Mouse (Mus musculus) testis, adult 2 months (tissue): ENCODE measurements around the gene Lrwd1. TPM values are rescaled to one million over a fixed set of nuclear protein-coding genes. Genes with fewer than 3 reads are reported as not detected.
"Not testable (repeated sequence)": the region's sequence is repeated elsewhere in the genome, so short reads cannot be mapped to it uniquely, and the experiment has no call there.

Source experiments
- H3K27ac ChIP-seq: fragments of 200-500 bp; 2 replicates; pipeline ENCODE4 v1.5.1; 2012; ENCODE audit warnings: low read depth, low read length; ENCODE audit not compliant: control insufficient read depth, insufficient read depth
- H3K27me3 ChIP-seq: fragments of 200-500 bp; 2 replicates; pipeline ENCODE4 v1.6.1; 2012; ENCODE audit warnings: mild to moderate bottlenecking, low read length, moderate library complexity; ENCODE audit not compliant: control insufficient read depth, insufficient read depth
- H3K36me3 ChIP-seq: fragments of 200-500 bp; 2 replicates; pipeline ENCODE4 v1.6.1; 2012; ENCODE audit warnings: mild to moderate bottlenecking, low read length; ENCODE audit not compliant: control insufficient read depth, insufficient read depth
- H3K4me1 ChIP-seq: fragments of 200-500 bp; 2 replicates; pipeline ENCODE4 v1.6.1; 2012; ENCODE audit warnings: low read length; ENCODE audit not compliant: control insufficient read depth, insufficient read depth
- H3K4me3 ChIP-seq: fragments of 200-500 bp; 2 replicates; pipeline ENCODE4 v1.5.1; 2012; ENCODE audit warnings: low read depth, mild to moderate bottlenecking, low read length, moderate library complexity, mixed read lengths; ENCODE audit not compliant: control insufficient read depth
- CTCF ChIP-seq: fragments of 200-500 bp; IDR thresholded peaks from 2 replicates; pipeline ENCODE4 v1.5.1; 2012; ENCODE audit warnings: low read depth, mild to moderate bottlenecking, inconsistent platforms, low read length, moderate library complexity; ENCODE audit not compliant: control insufficient read depth, insufficient read depth, insufficient replicate concordance
- POLR2A ChIP-seq: fragments of 200-500 bp; IDR thresholded peaks from 2 replicates; pipeline ENCODE4 v1.6.1; 2012; ENCODE audit warnings: low read depth, mild to moderate bottlenecking, inconsistent platforms, low read length, moderate library complexity; ENCODE audit not compliant: control insufficient read depth
- polyA plus RNA-seq: library from polyadenylated mRNA; depleted of rRNA; stranded (reverse); fragments of >200 nt; gene quantifications from 2 replicates; pipeline ENCODE4 v1.2.3, GENCODE M21; 2012

The Lrwd1 gene
- polyA plus RNA-seq, 1 experiment: 271 TPM

GRCm38 (mm10) chr5:136165246-136165645, 29.4 kb upstream of the Lrwd1 start:
- no peaks in the 10 kb centered on the region for H3K36me3 ChIP-seq
- H3K27me3 ChIP-seq: no peaks in the 10 kb centered on the region
- H3K4me1 ChIP-seq: peaks cover 8% of the 10 kb centered on the region
- no peak overlapping the region for H3K4me3 ChIP-seq
- TF ChIP-seq CTCF (no peak), POLR2A (no peak)
- H3K27ac ChIP-seq: no peak overlapping the region

DNA sequence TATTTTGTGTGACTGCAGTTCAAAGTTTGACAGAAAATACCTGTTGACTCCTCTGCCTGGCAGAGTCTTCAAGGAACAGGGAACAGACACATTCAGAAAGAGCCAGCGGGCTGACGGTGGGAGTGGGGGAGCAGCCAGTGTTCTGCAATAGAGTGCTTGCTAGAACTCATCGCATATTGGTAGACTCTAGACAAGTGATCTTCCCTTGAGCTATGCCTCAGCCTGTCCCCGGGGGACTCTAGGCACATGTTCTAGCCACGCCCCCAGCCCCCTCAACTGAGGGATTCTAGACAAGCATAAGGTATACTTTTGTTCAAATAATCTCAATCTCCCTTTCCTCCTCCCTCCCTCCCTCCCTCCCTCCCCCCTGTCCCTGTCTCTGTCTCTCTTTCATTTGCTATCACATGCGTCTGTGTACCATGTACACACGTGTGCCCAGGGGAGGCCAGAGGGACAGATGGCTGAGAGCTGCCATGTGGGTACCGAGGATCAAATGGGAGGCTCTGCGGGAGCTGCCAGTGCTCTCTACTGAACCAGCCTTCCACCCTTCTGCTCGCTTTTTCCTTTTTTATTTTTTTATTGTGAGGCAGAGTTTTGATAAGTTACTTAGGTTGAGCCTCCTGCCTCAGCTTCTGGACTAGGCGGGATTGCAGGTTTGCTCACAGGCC, 28.1 kb upstream of the Lrwd1 start:
- no peak overlapping the region for H3K27ac ChIP-seq
- H3K27me3 ChIP-seq: no peaks in the 10 kb centered on the region
- H3K4me1 ChIP-seq: no peaks in the 10 kb centered on the region
- TF ChIP-seq POLR2A (no peak), CTCF (no peak)
- no peak overlapping the region for H3K4me3 ChIP-seq
- no peaks in the 10 kb centered on the region for H3K36me3 ChIP-seq

DNA sequence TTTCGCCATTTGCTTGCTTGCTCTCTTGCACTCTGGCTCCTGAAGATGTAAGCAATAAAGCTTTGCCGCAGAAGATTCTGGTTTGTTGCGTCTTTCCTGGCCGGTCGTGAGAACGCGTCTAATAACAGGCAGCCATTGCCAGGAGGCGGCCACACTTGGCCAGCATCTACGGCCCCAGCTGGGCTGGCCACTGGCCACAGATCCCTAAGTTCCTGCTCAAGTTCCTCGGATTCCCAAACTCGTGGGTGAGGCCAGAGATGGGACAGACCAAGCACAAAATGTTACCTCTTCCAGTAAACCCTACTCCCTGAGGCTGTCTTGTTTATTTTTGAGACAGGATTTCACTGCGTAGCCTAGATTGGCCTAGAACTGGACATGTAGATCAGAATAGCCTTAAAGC, 24.2 kb upstream of the Lrwd1 start:
- not testable (repeated sequence) for H3K4me3 ChIP-seq, H3K27me3 ChIP-seq, H3K4me1 ChIP-seq, H3K27ac ChIP-seq, H3K36me3 ChIP-seq

DNA sequence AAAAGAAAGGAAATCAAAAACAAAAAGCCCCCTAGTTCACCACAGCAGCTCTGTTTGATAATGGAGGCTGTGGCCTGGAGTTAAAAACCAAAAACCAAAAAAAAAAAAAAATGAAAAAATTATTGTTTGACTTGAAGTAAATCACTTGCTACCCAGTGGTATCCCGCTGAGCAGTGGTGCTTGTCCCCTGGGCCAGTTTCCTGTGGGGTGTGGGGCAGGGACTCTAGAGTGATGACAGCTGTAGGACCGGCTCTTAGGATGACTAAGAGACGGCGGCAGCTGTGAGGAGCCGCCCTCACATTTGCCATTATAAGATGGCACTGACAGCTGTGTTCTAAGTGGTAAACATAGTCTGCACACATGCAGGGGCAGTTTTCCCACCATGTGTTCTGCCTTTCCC, 19.5 kb upstream of the Lrwd1 start:
- Histone ChIP-seq H3K4me1 (peaks cover 4% of the 10 kb centered on the region), H3K27me3 (no peaks in the 10 kb centered on the region), H3K36me3 (no peaks in the 10 kb centered on the region), H3K27ac (no peak overlapping the region), H3K4me3 (no peak overlapping the region)
- TF ChIP-seq POLR2A: no peak
- TF ChIP-seq CTCF: no peak

- H3K36me3 ChIP-seq: no peaks in the 10 kb centered on the region
- peaks cover 4% of the 10 kb centered on the region for H3K4me1 ChIP-seq
- no peaks in the 10 kb centered on the region for H3K27me3 ChIP-seq
- no peak overlapping the region for H3K4me3 ChIP-seq
- H3K27ac ChIP-seq: no peak overlapping the region; the same call in 1 of the 2 replicates
- TF ChIP-seq POLR2A: no peak
- no peak for TF ChIP-seq CTCF
Measured at GRCm38 (mm10) chr5:136152365-136152764, 16.5 kb upstream of the Lrwd1 start.

GRCm38 (mm10) chr5:136149134-136149576, 13.3 kb upstream of the Lrwd1 start:
- not testable (repeated sequence) for H3K4me3 ChIP-seq, H3K4me1 ChIP-seq, H3K27ac ChIP-seq, H3K36me3 ChIP-seq, H3K27me3 ChIP-seq

GRCm38 (mm10) chr5:136147704-136148103, 11.8 kb upstream of the Lrwd1 start:
- Histone ChIP-seq H3K4me3 (no peak overlapping the region), H3K36me3 (no peaks in the 10 kb centered on the region)

GRCm38 (mm10) chr5:136146936-136147335, 11.1 kb upstream of the Lrwd1 start:
- Histone ChIP-seq H3K27ac (no peak overlapping the region), H3K27me3 (no peaks in the 10 kb centered on the region), H3K4me3 (no peak overlapping the region), H3K4me1 (peaks cover 8% of the 10 kb centered on the region), H3K36me3 (no peaks in the 10 kb centered on the region)
- TF ChIP-seq POLR2A: no peak
- no peak for TF ChIP-seq CTCF

More at GRCm38 (mm10) chr5:136147704-136148103, 11.8 kb upstream of the Lrwd1 start:
- peaks cover 8% of the 10 kb centered on the region for H3K4me1 ChIP-seq
- TF ChIP-seq POLR2A (no peak), CTCF (no peak)
- no peak overlapping the region for H3K27ac ChIP-seq
- H3K27me3 ChIP-seq: no peaks in the 10 kb centered on the region
